Mouse (Mus musculus): Measurements from ENCODE around the gene Smc1a. TPM values are rescaled to one million over a fixed set of nuclear protein-coding genes. Genes with fewer than 3 reads are reported as not detected.

Smc1a gene
- polyA plus RNA-seq, 1 experiment = 71.8 TPM

DNA sequence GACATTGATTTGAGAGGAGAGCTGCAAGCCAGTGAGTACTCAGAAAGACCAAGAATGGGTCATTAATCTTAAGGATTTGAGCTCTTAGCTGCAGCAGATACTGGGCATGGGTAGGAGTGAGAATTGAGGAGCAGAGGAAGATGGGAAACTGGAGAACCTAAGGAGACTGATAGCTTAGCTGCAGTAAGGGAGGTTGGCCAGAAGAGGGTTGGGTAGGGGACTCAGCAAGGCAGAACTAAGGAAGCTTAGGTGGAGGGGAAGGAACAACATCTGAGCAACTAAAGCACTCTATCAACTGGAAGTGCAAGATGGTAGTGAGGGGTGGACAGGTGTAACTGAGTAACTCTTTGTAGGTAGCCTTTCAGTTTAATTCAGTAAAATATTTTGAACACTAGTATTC lies 31.0 kb downstream of the Smc1a start:
- peak; percentile 34; the same call in 1 of the 2 replicates for TF ChIP-seq CTCF (IDR thresholded peaks at IDR 0.05; ENCODE audit: borderline replicate concordance, extremely low read depth, insufficient read depth, insufficient read length)
- no peak for TF ChIP-seq POLR2A (IDR thresholded peaks at IDR 0.05; ENCODE audit: borderline replicate concordance, extremely low read depth, insufficient read depth, insufficient read length, poor library complexity, severe bottlenecking)
- DNase-seq (ENCODE audit: low read depth) = peak; percentile 20

DNA sequence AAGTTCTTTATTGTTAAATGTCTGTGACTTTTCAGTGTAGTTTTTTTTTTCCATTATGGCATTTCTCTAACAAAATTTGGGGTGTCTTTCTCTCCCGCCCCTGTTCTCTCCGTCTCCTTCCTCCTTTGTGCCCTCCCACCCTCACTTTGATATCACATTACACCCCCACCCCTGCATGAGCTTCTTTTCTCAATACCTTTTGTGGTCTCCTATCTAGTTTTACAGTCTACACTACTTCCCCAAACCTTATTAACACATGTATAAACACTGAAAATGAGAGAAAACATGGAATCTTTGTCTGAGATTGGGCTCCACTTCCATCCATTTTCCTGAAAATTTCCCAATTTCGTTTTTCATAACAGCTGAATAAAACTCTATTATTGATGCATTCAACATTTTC lies 36.3 kb downstream of the Smc1a start:
- TF ChIP-seq POLR2A (IDR thresholded peaks at IDR 0.05; ENCODE audit: borderline replicate concordance, extremely low read depth, insufficient read depth, insufficient read length, poor library complexity, severe bottlenecking) (no peak), CTCF (IDR thresholded peaks at IDR 0.05; ENCODE audit: borderline replicate concordance, extremely low read depth, insufficient read depth, insufficient read length) (no peak)

DNA sequence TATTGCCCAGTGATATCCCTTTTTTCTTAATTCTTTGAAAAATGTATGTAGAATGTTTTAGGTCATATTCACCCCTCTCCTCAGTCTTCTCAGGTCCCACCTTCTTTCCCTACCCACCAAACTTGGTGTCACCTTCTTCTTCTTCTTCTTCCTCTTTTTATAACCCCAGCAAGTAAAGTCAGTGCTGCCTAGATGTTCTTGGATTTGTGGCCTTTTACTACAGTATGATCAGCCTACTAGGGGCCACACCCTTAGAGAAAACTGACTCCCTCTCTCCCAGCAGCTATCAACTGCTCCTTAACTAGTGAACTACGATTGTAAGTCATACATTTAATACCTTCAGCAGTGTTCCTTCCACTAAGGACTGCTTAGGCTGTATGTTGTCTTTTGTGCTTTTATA lies 37.9 kb downstream of the Smc1a start:
- DNase-seq (ENCODE audit: low read depth) = no peak
- TF ChIP-seq POLR2A (IDR thresholded peaks at IDR 0.05; ENCODE audit: borderline replicate concordance, extremely low read depth, insufficient read depth, insufficient read length, poor library complexity, severe bottlenecking) = no peak
- no peak for TF ChIP-seq CTCF (IDR thresholded peaks at IDR 0.05; ENCODE audit: borderline replicate concordance, extremely low read depth, insufficient read depth, insufficient read length)

More for the DNA sequence above, 36.3 kb downstream of the Smc1a start:
- no peak for DNase-seq (ENCODE audit: low read depth)

DNA sequence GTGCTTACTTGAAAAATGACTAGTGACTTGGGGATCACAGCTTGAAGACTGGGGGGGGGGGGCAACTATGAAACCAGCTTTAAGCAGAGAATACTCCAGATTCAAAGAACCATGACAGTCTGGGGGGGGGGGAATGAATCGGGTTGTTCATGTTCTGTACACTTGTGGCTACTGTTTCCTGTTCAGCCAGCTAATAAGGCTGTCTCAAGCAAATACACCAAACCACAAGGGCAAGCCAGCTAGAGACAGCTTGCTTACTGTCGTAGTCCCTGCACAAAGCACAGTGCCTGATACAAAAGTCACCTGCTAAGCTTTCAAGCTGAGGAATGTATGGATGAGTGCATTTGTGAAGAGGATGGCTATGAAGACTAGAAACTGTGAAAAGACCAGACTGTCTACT lies 49.4 kb downstream of the Smc1a start:
- TF ChIP-seq POLR2A (IDR thresholded peaks at IDR 0.05; ENCODE audit: borderline replicate concordance, extremely low read depth, insufficient read depth, insufficient read length, poor library complexity, severe bottlenecking) (no peak), CTCF (IDR thresholded peaks at IDR 0.05; ENCODE audit: borderline replicate concordance, extremely low read depth, insufficient read depth, insufficient read length) (no peak)
- DNase-seq (ENCODE audit: low read depth) = no peak

DNA sequence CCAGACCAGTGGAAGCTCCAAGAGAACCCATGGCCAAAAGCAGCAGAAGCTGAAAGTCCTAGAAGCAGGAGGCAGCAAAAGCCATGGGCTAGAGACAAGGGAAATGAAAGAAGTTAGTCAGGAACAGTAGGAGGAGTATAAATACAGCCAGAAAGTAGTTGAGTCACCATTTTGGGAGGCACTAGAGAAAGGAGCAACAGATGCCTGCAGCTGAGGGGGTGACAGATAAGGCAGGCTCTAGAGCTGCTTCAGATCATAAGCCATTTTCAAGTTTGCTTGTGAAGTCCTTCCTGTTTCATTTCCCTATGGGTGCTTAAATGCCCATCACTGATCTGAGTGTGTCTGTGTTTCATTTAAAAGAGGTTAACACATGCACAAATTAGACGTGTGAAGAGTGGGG lies 51.6 kb downstream of the Smc1a start:
- DNase-seq (ENCODE audit: low read depth) = no peak
- no peak for TF ChIP-seq CTCF (IDR thresholded peaks at IDR 0.05; ENCODE audit: borderline replicate concordance, extremely low read depth, insufficient read depth, insufficient read length)

DNA sequence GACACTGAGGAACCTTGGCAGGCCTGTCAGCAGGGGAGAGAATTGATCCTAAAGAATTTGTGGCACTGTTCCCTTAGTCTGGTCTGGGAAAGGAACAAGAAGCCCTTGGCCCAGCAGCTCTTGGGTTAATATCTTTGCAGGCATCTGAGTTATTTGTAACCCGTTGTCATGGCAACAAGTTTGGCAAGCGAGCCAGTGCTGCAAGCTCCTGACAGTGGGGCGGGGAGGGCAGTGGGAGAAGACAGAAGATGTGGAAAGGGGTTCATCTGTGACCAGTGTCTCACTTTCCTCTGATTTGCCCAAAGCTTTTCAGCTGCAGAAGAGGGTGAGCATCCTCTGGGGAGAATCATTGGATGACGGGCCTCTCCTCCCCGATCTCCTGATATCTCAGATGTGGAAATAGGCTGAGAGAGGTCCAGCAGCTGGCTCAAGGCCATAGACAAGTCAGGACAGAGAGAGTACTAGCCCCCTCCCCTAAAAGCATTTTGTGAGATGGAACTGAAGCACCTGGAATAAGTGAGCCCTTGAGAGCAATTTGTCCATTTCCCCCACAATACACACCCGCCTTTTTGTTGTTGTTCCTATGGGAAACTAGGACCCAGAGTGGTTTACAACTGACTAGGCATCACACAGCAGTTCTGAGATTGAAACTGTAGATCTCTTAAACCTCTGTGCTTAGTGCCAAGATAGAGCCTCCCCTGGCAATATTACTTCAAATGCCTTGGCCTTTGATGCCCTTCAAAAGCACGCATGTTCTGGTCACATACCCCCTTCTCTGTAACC lies 73.8 kb downstream of the Smc1a start:
- peak; percentile 94 for DNase-seq (ENCODE audit: low read depth)

DNA sequence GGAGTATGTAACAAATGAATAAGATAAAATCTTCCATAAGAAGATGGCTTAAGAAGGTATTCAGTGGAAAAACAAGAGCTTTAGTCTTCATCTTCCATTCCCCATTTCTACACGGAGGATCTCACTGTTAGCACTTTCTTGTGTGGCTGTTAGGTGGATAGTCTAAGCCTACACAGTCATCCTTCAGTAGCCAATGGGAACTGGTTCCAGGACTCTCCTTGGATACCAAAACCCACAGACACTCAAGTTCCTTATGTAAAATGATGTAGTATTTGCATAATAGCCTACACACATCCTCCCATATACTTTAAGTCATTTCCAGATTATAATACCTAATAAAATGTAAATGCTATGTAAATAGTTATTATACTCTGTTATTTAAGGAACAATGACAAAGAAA lies 81.3 kb downstream of the Smc1a start:
- no peak for DNase-seq (ENCODE audit: low read depth)
- TF ChIP-seq POLR2A (IDR thresholded peaks at IDR 0.05; ENCODE audit: borderline replicate concordance, extremely low read depth, insufficient read depth, insufficient read length, poor library complexity, severe bottlenecking) (no peak), CTCF (IDR thresholded peaks at IDR 0.05; ENCODE audit: borderline replicate concordance, extremely low read depth, insufficient read depth, insufficient read length) (no peak)

Other genes with a start within 250 kb of the Smc1a start
- gene Huwe1, start 215.6 kb upstream of the Smc1a start, polyA plus RNA-seq (2012; rRNA removed) = 106 and 140 TPM in 2 replicates
- gene Hsd17b10, start 14.6 kb upstream of the Smc1a start, polyA plus RNA-seq (2012; rRNA removed) = 53.2 and 58.6 TPM in 2 replicates
- gene Ribc1, start 133 bp upstream of the Smc1a start, polyA plus RNA-seq (2012; rRNA removed) = 0.82 and 2.7 TPM in 2 replicates
- 8.2 and 12.7 TPM in 2 replicates for gene Iqsec2, start 127.8 kb downstream of the Smc1a start, polyA plus RNA-seq (2012; rRNA removed)
- 43.6 and 57.9 TPM in 2 replicates for gene Kdm5c, start 216.6 kb downstream of the Smc1a start, polyA plus RNA-seq (2012; rRNA removed)

All from brain, embryonic 14.5 days (tissue).